Mouse (Mus musculus) megakaryocyte, embryonic 14.5 days (primary cell): ENCODE data around the gene Olfr556.

ENCODE experiments used
- FLI1 ChIP-seq: IDR thresholded peaks from 2 replicates; pipeline ENCODE4 v1.6.1; 2012; ENCODE audit warnings: low read length, inconsistent platforms, mixed read lengths
- GATA1 ChIP-seq: IDR thresholded peaks from 3 replicates; pipeline ENCODE4 v1.6.1; 2012; ENCODE audit warnings: mixed read lengths, low read length, inconsistent platforms, borderline replicate concordance

DNA sequence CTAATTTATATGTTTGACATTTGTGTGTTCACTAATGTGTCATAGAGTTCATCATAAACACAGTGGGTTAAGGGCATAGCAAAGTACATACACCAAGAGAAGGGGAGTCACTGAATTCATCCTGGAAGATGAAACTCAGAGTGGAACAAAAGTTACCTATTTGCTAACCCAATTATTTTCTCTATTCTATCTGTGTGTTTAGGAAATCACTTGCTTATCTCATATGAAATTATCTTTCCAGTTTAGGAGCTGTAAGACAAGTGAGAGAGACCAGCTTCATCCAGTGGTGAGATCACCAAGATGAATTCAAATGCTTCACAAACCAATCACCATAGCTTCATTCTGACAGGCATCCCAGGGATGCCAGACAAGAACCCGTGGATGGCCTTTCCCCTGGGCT lies 6.2 kb upstream of the Olfr556 start, which contains the start of gene Olfr555:
- no peak for TF ChIP-seq GATA1
- TF ChIP-seq FLI1, result no peak
